Mouse (Mus musculus) right cerebral cortex, adult 18-20 months (tissue): ENCODE data around the gene Nynrin.
A peak's percentile ranks its signal among the peaks of the same experiment; 100 is the strongest.

Source experiments
- DNase-seq: peaks from one replicate; pipeline ENCODE4 v3.0.0; 2022; ENCODE audit warnings: mixed read lengths

The Nynrin gene

DNA sequence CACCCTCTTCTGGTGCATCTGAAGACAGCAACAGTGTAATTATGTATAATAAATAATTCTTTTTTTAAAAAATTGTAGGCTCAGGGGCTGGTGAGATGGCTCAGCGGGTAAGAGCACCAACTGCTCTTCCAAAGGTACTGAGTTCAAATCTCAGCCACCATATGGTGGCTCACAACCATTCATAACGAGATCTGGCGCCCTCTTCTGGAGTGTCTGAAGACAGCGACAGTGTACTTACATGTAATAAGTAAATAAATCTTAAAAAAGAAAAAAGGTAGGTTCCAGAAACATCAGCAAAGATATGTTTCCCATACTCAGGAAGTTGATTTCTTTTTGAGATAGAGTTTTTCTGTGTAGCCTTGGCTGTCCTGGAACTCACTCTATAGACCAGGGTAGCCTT lies 11.0 kb upstream of the Nynrin start:
- no peak for DNase-seq

DNA sequence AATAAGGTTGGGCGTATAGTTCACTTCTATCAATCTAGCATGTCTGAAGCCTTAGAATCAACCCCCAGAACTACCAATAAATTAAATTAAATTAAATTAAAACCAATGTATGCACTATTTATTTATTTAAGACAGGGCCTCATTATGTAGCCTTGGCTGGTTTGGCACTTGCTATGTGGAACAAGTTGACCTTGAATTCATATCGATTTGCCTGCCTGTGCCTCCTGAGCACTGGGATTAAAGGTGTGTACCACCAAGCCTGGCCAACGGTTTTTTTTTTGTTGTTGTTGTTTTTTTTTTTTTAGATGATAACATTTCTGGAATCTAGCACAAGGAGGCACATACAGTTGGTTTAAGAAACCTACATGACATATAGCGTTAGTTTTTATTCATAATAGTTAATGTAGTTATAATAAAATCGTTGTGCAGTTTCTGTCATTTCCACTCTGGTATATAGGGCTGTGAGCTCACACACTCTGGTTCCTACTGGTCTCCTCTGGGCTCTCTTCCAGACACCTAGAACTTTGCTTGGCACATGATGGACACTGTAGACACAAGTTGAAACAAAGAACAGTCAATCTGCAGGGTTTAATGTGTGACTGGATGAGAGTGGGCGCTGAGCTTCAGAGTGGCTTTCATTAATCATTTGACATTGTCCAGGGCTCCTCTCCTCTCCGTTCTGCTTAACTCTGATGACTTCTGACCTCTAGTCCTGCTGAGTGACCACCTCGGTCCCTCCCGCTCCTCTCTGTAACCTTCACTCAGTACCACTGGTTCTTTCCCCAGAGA lies 8.1 kb upstream of the Nynrin start:
- DNase-seq = no peak

DNA sequence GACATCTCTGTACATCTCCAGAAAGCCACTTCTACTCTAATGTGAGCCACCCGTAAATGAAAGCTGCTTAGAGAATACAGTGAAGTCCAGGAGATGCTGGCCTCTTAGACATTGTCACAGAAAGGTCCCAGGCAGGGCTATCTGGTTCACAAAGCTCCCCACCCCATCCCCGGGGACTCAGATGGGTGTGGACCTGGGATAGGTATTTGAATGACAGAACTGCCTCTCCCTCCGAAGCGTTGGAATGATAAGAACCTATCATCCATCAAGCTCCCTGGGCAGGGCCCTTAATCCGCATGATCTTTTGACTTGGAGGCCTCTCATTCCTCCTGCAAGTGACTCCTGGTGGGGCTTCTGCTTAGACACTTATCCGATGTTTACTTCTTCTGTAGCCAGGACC lies 2.9 kb upstream of the Nynrin start:
- DNase-seq = no peak

DNA sequence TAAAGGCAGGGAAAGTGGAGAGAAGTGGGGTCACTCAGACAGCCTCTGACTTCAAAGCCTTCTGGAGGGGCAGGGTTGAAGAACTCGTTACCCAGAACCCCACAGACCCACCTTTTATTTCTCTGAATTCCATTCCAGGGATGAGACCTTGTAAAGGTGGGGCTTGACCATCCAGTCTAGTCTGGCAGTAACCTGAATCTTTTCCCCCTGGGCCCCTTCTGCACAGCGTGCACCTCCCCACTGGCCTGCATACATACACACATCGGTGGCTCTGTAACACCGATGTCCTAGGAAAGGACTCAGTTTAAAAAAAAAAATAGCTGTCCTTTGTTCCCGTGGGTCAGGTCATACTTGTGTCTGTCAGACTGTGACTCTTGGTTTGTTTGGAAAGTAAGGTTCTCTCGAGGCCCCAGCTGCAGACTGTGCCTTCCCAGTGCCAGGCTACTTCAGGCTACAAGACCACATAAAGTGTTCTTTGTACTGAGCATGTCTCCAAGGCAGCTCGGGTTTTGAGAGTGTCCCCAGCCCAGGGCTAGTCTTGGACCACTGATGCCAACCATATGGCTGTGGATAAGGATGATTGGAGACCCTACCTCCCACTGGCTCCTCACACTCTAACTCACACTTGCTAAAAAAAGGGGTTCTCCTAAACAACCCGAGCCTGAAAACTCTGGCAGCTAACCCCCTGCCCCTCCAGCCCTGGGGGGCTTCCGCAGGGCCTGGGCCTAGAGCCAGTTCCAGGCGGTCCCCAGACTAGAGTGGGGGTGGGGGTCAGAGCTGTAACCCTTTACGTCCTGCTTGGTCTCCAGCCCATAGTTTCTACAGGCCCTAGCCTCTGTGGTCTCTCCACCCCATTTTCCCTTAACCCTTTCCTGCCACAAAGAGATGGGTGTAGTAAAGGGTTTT lies 911 bp upstream of the Nynrin start:
- no peak for DNase-seq

DNA sequence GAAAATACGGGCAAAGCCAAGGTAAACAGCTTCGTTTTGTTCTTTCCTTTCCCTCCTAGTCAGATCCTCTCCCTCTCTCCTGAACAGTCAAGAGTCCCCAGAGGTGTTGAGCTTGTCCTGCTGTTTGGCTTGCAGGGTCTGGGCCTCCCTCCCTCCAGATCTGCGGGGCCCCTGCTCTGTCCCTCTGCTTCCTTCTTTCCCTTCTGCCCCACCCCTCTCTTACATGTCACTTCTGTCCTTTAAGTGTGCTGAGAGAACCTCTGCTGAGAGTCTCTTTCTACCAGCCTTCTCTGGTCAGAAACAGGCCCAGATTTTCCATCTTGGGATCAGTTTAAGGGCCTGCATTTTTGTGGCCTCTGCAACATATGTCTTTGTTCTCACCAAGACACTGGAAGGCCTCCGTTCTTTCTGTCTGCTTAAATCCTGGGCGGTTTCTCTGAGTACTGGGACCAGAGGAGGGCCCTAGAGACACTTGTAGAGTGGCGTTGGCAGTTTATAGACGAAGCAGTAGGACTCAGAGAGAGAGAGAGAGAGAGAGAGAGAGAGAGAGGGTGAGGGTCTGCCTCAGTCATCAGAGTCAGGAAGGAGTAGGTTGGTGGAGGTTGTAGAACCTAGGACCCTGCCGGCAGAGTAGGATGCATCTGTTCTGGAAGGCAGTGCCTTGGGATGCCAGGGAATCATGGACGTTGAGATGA lies 743 bp downstream of the Nynrin start:
- DNase-seq = no peak

DNA sequence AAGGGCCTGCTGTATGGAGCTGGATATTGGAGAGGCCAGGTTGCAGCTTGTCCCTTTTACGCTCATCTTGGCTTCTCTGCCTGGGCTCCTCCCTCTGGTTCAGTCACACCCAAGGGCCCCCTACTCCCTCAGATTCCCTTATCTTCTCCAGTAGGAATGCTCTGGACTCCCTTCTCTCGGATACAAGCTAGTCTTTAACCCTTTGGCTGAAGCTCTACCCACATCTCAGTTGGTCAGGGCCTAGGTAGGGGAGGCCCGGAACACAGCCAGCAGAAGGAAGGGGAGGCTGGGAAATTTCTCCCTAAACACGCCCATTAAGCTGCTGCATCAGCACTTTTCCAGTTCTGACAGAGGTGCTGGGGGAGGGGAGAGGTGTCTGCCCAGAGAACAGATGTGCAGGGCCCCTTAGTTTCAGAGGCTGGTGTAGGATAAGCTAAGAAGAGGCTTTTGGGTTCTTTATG lies 1.3 kb downstream of the Nynrin start:
- no peak for DNase-seq

DNA sequence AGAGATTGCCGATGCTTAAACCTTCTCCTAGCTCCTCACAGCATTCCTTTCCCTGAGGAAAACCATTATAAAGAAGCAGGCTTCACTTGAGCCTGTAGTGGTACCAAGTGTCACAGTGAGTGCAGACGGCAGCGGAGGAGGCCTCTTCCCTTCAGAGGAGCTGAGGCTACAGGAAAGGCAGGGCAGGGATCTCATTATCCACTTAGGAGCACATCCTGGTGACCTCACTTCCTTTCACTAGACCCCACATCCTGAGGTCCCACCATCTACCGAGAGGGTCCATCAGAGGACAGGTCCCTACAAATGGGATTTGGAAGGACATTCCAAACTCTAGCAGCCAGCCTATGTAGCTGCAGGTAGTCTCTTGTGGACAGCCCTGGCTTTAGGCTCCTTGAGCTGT lies 3.8 kb downstream of the Nynrin start:
- no peak for DNase-seq

DNA sequence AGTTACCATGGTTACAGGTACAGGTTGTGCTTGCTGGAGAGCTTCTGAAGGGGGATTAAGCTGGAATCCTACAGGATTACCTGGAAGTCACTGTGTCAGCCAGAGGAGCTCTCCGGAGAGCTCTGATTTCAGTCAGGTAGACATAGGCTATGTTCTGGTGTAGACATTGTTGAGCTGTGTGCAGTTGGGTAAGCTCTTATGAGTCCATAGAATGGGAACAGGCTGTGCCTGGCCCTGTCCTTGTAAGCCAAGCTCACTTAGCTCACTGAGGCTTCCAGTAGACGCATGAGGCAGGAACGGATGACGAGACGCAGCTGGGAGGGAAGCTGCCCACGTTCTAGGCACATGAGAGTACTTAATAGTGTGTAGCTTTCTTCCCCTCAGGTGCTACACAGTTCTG lies 8.4 kb downstream of the Nynrin start:
- no peak for DNase-seq

DNA sequence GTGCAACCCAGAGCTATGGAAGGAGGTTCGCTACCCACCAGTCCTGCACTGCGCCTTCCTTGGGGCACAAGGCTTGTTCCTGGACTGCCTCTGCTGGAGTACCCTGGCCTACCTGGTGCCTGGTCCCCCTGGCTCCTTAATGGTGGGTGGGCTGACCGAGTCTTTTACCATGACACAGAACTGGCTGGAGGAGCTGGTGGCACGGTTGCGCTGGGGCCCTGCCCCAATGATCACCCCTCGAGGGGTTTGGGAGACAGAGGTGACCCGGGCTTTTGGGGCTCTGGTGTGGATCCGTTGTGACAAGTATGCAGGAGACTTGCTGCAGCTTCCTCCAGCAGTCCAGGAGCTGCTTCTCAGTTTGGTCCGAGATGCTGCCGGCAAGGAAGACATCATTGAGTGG lies 9.2 kb downstream of the Nynrin start:
- DNase-seq = no peak

DNA sequence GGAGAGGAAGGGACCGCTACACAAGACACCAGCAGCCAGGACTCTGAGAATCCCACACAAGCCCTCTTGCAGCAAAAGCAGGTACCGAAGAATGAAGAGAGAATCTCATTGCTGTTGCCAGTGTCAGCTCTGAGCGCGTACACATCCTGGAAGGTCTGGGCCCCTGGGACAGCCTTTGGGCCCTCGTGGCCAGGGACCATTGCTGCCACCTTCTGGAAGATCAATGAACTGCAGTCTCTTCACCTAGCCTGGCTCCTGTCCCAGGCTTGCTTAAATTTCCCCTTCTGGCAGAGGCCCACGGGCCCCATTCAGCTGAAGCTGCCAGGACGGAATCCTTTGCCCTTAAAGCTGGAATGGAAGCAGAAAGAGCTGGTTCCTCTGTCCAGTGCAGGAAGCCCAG lies 10.0 kb downstream of the Nynrin start:
- DNase-seq = peak; percentile 25

DNA sequence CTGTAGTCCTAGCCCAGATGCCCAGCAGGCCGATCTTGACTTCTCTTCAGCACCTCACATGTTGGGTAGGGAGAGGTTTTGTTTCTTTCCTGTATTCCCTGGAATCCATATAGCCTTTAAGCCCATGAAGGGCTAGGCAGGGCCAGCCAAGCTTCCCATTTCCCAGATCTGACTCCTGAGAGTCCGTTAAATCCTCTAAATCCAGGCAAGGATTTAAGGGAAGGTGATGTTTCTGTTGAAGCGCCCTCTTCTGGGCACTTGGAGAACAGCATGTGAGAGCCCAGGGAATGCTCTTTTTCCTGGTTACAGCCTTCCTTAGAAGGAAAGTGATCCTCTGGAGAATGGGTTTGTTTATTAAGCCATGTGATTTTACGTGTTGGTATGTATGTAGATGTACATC lies 13.2 kb downstream of the Nynrin start:
- peak; percentile 46 for DNase-seq

DNA sequence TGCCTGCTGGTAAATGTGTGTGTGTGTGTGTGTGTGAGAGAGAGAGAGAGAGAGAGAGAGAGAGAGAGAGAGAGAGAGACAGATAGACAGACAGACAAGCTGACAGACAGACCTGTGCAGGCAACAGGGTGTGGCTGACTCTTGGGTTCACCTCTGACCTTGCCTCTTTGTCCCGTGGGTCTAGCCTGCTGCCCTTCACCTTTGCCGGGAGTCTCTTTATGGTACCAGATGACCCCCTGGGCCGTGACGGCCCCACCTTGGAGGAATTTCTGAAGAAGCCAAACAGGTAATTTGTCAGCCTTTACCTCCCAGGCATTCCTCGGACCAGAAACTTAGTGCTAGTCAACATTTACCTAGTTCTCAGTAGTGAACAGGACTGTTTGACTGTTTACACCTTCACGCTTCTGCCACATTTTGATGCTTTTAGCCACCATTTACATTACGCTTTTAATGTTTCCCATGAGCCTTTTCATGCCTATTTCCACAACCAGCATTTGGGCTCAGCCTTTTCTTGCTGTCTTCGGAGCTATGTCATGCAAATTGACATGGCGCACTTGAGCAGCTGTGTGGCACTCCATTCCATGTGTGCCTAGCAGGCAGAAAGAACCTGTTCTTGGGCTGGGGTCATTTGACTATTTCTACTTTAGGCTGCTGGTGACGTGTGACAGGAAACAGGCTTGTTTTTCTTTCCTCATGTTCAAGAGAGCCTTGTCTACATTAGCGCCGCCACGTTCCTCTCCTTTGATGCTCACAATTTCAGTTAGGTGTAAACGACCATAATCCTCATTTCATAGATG lies 14.6 kb downstream of the Nynrin start:
- no peak for DNase-seq

DNA sequence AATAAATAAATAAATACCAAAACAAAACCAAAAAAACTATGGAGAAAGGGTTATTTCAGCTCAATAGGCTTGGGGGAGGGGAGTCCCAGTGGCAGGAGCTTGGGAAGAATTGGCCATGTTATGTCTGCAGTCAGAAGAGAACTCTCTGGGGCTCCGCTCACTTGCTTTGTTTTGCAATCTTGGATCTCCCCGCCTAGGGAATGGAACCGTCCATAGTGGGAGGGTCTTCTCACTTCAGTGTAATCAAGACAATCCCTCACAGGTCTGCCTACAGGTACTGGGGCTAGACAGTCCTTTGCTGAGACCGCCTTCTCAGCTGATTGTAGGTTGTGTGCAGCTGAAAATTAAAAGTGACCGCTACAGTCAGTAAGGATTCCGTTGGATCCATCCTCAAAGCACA lies 15.7 kb downstream of the Nynrin start:
- DNase-seq = no peak

DNA sequence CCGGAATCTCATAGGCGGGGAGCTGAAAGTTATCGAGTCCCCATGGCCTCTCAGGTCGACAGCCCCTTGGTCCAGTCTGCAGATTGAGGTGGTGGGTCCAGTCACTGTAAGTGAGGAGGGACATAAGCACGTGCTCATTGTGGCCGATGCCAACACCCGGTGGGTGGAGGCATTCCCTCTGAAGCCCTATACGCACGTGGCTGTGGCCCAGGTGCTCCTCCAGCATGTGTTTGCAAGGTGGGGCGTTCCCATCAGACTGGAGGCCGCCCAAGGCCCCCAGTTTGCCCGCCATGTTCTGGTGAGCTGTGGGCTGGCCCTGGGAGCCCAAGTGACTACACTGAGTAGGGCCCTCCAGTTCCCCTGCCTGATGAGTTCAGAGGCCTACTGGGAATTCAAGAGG lies 18.2 kb downstream of the Nynrin start:
- no peak for DNase-seq

DNA sequence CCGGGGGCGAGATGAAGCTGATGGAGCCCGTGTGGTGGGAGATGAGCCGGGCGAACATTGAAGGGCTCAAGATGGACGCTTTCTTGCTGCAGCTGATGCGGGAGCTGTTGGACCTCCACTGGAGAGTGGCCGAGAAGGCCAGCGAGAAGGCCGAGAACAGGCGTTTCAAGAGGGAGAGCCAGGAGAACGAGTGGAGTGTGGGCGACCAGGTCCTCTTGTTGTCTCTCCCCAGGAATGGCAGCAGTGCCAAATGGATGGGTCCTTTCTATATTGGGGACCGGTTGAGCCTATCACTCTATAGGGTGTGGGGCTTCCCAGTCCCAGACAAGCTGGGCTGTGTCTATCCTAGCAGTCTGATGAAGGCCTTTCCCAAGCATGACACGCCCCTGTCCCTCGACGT lies 18.7 kb downstream of the Nynrin start:
- no peak for DNase-seq

DNA sequence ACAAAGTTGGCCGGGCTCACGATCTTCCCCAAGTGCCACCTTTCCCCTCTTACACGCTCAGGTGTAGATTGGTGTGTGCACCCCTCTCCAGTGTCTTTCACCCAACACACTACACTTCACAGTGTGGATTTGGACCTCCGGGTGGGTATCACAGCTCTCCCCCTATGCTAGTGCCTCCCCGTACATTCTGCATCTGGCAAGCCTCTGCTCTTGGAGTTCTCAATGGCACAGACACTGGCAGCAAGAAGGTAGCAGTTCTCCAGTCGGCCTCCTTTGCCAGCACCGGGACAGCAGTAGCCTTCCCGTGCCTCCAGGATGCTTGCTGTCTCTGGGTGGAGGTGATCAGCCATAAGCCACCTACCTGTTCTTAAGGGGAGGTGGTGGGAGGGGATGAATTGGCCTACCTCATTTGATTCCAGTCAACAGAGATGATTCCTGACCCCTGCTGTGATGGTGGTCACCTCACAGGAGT lies 19.5 kb downstream of the Nynrin start:
- no peak for DNase-seq

DNA sequence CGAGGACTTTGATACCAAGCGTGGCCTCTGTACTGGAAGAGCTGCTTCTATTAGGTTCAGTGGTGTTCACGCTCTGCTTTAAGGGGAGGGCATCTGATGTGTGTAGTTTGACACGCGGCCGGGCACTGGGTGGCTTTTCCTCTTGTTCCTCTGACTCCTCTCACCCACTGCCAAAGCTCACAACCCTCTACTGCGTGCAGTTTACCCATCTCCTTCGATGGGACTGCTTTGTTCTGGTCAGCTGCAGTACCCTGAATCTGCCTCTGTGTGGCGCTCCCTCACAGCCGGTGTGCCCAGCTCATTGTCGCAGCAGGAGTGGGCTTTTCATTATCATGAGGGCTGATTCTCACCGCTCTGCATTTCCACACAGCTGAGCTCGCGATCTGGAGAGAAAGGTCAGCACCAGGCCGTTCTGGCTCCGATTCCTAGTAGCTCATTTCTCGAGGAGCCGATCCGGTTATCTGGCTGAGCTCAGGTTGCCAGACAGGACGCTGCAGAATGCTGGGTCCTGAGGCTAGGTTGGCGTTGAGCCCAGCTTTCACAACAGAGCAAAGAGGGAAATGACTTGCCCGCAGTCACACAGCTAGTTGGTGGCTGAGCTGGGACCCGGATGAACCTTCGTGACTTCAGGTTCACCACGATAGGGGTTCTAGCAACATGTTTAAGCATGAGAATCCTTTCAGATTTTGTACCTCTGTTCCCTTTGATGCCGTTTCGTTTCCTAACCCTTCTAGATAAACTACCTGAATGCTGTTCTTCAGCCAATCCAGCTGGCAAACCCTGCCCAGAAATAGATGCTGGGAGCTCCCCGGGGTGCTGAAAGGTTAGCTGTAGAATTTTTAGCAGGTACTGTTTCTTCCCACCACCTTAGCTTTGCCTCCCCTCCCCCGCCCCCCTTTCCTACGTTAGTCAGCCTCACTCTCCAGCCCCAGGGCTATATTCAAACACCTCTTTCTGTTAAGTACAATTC lies 20.2 kb downstream of the Nynrin start:
- peak; percentile 53 for DNase-seq

DNA sequence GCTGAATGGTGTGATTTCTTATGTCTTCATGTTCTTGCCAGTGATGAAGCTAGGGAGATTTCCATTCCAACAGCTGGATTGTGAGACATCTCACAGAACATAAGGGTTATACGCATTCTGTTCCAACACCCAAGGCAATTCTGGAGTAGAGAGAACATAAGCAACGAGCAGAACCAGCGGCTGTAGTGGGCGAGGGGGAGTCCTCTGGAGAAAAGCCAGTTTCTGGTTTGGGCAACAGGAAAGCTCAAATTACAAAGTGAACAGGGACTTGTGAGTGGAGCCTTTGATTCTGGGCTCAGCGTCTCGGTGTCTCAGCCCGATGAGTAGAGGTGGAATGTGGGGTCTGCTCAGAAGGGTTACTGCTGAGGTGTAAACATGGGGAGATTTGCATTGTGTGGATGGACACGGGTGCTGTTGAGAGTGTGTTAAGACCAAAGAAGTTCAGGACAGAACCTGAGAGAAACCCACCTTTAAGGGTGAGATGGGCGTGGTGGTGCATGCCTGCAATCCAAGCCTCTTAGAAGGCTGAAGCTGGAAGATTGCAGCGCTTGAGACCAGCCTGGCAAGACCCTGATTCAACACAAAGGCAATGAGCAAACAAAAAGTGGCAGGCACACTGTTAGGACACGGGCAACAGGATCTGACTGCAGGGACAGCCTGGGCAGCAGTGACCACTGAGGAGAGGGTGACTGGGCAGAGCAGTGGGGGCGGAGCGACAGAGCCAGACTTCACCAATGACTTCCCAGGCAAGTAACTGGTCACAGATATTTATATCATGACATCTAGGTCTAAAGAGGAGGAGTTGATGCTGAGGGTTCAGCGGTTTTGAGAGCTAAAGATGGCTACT lies 23.9 kb downstream of the Nynrin start:
- no peak for DNase-seq

DNA sequence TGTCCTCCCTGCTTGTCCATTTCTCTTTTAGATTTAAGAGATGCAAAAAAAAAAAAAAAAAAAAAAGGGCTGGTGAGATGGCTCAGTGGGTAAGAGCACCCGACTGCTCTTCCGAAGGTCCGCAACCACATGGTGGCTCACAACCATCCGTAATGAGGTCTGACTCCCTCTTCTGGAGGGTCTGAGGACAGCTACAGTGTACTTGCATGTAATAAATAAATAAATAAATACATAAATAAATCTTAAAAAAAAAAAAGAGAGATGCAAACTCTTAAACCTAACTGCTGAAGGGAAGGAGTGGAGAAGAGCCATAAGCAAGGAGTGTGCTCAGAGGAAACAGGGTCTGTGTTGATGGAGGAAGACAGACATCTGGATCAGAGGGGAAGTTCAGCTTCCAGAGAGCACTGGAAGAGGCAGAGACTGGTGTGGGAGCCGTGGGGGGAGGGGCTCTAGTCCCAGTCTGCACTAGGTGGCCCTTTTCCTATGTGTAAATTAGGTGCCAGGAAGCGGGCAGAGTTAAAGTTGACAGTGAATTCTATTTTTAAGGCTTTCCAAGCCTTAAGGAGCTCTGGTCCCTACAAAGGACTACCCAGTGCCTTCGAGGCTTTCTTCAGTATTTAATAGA lies 24.6 kb downstream of the Nynrin start:
- no peak for DNase-seq

DNA sequence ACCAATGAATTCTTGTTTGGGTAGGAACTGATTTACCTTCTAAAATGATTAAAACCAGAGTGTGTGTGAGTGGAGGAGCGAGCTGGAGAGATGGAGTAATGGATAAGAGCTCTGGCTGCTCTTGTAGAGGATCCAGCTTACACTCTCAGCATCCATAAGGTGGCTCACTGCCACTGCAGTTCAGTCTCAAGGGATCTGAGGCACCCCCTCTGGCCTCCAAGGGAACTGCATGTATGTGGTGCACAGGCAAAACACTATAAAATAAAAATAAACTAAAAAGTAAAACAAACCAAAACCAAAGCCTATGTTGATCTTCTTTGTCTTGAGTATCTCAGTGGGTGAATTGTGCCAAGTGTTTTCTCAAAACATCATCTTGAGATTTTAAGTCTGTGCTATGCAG lies 25.8 kb downstream of the Nynrin start:
- DNase-seq = peak; percentile 80
